Mouse (Mus musculus): ENCODE data around the gene Podxl2.

Podxl2 gene

DNA sequence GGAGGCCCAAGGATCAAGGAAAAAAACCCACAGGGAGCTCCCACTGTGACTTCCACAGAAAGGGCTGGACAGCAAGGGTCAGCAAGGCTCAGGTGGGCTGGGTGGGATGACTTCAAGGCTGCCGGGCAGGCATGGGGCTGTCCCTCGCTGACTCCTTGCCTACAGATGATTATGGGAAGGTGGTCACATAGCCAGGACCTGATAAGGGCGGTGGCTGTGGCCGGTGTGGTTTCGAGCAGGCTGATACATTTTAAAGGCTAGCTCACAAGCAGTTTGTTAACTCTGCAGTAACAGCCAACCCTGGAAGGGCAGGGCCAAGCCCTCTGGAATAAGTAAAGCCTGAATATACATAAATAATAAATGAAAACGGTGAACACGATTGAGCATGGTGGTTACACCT lies 71.8 kb downstream of the Podxl2 start:
- DNase-seq (ENCODE audit: extremely low spot score, low spot score), result no peak

DNA sequence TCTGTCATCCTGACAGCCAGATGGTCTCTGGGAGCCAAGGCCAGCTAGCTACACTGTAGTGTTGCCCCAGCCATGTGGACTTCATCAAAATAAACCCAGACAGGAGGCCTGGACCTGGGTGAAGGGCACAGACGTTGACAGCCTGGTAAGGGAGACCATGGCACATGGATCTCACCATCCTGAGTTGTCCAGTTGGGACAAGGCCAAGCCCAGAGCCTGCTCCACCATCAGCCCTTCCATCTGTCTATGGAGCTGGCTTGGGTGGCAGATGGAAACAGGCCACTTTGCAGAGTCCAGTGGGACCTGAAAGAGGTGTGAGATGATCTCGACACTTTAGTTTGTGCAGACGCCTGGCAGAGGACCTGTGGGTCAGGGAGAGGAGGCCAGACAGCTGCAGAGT lies 74.1 kb downstream of the Podxl2 start:
- no peak for DNase-seq (ENCODE audit: extremely low spot score, low spot score)

DNA sequence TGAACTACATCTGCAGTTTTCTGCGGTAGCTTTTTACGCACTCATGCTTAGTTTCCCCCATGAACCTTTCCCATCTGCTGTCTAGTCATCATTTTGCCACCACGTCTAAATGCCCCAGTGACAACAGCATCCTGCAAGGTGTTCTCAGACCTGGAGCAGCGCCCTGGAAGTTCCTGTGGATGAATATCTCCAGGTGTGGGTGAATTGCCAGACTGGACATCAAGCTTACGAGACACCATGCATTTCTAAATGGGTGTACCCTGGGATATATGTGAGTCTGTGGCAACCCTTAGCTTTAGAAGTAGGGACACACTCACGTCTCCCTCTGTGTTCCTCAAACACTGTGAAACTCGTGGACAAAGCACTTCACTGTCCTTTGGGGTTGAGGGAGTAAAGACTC lies 74.7 kb downstream of the Podxl2 start:
- no peak for DNase-seq (ENCODE audit: extremely low spot score, low spot score)

DNA sequence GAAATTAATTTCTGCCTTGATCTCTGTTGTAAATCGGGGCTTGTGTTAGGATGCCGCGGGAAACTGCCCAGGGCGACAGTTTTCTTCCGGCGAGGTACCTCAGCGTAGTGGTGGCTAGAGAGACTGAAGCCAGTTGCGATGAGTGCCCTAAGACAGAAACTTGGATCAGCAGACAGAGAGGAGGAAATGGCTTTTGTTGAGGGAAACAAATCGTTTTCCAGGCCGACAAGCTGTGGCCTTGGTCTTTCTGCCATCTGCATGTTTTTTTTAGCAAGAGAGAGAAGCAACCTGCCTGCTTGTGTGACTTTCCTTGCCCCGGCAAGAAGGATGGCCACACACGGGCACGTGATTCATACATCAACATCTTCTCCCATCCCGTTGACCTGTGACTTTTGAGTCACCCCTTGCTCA lies 80.3 kb downstream of the Podxl2 start:
- DNase-seq (ENCODE audit: extremely low spot score, low spot score), result no peak

DNA sequence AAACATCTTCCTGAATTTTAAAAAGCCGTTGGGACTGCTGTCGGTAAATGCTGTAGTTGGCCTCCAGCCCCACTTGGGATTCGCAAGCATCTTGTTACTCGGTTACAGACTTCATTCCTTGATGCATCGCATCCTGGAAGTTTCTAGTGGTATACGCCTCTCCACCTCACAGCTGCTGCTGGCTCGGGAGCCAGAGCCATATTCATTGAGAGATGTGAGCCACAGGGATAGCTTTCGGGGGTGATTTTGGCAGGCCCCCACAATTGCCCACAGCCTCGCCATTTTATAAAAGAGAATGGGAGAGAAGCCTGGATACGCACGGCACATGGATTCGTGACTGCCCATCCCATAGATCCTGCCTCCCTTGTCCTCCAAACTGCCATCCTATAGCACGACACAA lies 81.0 kb downstream of the Podxl2 start:
- DNase-seq (ENCODE audit: extremely low spot score, low spot score), result no peak

DNA sequence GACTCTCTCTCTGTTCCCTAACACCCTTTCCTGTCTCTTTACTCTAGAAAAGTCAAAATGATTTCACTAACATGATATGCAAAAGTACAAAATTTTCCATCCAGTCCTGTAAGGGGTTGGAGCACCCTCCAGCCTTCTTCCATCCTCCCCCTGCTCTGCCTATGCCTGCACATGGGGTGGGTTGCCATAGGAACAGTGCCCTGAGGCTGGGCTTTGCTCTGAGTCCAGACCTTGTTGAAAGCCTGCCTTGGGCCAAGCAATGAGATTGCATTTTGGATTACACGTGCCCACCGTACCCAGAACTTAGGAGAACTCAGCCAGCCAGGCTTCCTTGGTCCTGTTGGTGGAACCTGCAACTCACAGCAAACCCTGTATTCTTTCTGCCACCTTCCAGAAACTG lies 81.6 kb downstream of the Podxl2 start:
- no peak for DNase-seq (ENCODE audit: extremely low spot score, low spot score)

Measured in neural tube, embryonic 10.5 days (tissue).